Mouse (Mus musculus): ENCODE measurements around the gene Ube4a. TPM values are rescaled to one million over a fixed set of nuclear protein-coding genes. Genes with fewer than 3 reads are reported as not detected.

The Ube4a gene
- polyA plus RNA-seq, 1 experiment from 2014 or later = 18.6 TPM

DNA sequence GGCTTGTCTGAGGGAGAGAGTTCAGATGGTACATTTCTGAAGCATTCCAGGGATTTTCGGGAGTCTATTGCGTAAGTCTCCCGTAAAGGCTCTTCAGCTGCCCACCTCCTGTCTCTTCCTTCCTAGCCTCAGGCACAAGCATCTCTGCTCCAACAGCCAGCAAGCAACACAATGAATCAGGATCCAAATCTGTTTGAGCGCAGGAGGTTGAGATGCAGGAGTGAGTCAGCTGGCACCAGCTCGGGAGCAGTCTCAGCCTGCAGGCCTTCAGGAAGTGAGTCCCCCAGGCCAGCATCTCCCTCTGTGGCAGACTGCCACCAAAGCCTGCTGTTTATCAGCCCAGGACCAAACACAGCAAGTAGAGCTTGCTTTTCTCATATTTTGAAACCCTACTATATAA lies 60.4 kb downstream of the Ube4a start:
- DNase-seq (ENCODE audit: low spot score) = no peak

DNA sequence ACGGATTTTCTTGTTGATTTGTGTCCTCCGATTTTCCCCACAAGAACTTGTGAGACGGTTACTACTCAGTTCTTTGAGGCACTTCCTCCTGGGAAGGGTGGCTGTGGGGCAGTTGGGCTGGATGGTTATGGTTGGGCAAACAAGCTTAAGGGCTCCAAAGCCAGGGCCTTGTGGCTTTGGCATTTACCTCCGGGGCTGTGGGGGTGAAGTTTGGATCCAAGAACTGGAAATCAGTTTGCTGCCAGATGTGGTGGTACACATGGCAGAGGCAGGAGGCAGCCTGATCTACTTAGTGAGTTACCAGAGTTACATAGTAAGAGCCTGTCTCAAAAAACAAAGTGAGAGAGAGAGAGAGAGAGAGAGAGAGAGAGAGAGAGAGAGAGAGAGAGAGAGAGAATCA lies 61.5 kb downstream of the Ube4a start:
- no peak for DNase-seq (ENCODE audit: low spot score)

DNA sequence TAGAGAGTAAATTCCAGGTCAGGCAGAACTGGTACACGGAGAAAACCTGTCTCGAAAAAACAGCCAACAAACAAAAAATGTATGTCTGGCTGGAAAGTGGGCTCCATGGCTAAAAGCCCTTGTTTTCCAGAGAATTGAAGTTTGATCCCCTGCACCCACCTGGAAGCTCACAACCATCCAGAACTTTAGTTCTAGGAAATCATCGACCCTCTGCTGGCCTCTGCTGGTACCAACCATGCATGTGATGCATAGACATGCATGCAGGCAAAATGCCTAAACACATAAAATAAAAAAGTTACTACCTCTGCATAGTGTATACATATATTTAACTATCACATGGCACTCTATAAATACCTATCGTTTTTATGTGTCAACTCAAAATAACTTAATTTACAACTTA lies 65.0 kb downstream of the Ube4a start:
- no peak for DNase-seq (ENCODE audit: low spot score)

DNA sequence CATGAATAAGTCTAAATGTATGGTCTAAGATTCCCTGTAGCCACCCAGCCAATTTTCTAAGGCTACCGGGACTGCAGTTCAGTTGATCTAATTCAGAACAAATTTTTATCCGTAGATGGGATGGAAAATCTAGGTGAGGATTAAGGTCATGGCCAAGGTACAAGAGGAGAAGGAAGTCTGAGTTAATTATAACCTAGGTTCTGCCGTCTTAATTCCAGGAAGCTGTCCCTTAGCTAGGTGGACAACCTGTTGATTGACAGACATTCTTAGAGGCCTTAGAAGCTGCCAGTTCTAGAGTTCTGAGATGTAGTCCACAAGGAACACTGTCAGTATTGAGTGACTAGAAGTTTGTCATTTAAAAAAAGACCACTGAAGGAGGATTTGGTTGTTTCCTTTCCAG lies 65.7 kb downstream of the Ube4a start:
- no peak for DNase-seq (ENCODE audit: low spot score)

DNA sequence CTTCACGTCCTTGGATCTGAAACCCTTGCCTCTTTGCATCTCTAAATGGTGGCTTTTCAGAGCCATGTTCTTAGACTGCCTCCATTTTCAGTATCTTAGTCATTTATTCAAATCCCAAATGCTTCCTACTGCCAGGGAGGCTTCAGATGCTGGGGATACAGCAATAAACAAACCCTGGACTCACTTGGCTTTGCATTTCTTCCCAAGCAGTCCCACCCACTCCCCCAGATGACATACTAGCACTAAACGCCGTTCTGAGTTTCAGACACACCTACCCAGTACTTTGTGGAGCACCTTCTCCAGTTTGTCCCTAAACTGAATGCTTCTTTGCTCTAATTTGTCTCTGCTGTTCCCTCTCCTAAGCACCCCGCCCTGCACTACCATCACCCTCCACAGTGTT lies 68.4 kb downstream of the Ube4a start:
- DNase-seq (ENCODE audit: low spot score) = no peak

DNA sequence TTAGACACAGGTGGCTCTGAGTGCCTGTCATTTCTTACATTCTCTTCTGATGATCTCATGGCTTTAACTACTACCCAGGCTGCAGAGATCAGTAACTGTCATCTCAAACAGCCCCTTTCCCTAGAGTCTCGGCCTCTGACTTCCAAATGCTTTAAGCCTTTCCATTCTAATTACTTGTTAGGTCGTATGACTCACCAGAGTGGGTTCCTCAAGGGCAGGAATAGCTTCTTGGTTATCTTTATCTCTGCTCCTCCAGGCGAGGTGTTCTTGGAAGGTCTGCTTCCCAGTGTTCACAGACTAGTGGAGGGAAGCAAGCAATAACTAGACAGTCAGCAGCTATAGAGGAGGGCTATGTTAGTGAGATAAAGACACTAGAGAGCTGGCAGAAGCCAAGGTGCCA lies 72.7 kb downstream of the Ube4a start:
- no peak for DNase-seq (ENCODE audit: low spot score)

DNA sequence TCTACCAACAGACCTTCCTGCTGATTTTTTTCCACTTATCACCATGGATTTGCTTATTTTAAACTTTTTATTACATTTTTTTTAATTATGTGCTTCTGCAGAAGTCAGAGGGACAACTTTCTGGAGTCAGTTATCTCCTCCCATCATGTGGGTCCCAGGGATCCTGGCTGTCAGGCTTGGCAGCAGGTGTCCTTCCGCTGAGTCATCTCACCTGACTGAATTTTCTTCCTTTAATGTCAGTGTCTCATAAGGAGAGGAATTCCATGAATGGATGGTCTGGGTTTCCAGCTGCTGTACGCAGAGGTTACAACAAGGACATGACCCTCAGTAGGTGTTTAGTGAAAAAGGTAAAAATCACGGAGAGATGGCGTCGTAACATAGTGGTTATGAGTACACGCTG lies 74.2 kb downstream of the Ube4a start:
- DNase-seq (ENCODE audit: low spot score) = no peak

DNA sequence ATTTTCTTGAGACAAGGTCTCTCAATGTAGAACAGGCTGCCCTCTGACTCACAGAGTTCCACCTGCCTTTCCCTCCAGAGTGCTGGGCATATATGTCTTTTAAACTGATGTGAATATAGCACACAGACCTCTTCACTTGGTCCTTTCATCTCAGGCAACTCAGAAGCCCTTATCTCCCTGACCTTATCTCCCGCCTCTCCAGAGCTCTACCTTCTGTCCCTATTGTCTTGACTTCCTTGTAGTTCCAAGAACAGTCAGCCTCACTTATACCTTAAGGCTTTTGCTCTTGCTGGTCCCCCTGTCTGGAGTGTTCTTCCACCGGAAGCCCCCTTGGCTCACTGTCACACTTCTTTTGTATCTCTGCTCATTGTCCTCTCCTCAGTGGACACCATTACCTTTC lies 75.3 kb downstream of the Ube4a start:
- no peak for DNase-seq (ENCODE audit: low spot score)

DNA sequence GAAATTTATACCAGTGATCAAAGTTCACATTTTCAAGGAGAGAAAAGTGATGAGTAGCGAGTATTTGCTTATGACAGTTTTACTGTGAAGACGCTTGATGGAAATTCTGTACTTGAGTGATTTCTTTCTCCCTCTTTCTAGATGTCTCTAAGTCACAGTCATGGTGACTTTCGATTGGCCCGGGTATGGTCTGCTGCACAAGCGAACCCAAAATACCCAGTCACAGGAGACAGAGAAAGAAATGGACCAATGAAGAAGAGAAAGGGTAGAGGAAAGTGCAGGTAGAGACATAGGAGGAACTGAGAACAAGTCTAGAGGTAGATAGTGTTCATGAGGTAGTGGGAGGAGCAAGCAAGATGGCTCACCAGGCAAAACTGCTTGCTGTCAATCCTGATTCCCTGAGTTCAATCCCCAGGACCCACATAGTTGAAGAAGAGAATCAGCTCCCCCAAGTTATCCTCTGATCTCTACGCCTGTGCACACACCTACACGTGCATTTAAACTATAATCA lies 77.2 kb downstream of the Ube4a start:
- DNase-seq (ENCODE audit: low spot score) = no peak

DNA sequence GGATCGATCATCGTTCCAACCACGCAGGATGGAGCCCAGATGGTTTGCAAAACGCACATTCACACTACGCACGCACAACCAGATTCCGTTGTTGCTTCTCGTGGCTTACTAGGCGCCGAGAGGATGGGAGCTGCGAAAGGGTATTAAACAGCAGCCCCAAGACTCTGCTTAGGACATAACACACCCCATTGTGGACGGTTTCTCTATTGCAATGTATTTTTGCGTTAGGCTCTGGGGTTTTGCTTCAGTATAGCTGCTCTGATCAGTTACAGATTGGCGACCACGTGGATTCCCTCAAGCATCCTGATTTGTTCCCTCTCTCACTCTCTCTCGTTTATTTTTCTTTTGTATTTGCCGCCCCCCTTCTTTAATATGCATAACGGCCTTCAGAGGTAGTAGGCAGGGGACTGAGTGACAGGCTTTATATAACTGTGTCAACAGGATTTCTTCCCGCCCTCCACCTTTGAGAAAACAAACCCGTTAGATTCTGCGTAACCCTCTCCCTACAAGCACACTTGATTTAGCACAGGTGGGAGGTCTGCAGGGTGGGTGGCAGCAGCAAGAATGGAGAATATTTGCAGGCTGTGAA lies 82.3 kb downstream of the Ube4a start:
- peak; percentile 24 for DNase-seq (ENCODE audit: low spot score)

DNA sequence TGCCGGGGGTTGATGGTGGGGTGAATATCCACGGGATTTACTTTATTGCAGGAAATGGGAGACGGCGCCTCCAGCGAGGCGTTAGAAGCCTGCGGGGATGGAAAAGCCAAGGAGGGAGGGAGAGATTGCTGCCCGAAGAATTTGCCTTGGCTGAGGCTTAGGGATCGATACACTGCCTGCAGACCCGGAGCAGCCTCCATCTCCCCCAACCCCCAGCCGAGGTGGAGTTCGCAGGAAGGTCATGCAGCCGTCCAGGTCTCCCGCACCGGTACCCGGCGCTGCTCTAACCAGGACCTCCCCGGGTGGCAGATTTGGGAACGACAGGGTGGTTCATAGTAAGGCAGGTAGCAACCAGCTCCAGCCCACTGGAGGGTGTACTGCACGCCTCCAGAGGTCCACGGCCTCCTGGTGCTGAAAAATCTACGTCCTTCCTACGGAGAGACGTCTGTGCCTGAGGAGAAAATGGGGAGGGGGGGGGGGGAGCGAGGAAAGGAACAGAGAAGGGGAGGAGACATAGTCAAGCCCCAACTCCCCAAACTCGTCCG lies 82.9 kb downstream of the Ube4a start:
- DNase-seq (ENCODE audit: low spot score) = peak; percentile 74

DNA sequence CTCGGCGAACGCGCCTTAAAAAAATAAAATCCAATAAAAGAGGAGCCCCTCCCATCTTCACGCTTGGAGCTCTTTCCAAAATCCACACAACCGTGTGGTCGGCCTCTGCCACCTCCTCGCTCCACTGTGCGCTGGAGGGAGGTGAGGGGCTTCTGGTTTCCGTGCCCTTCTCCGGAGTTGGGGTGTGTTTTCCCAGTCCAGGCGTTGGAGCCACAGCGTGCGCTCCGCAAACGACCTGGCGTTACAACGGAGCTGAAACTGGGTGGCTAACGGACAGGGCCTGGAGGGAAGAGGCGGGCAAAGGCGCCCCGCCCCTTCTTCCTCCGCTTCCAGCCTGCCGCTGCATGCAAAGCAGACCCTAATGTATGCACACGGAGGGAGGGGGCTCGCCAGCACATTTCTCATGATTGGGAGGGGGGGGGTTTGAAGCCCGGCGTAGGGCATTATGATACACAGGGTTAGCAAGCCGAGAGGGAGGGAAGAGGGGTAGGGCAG lies 83.4 kb downstream of the Ube4a start:
- peak; percentile 73 for DNase-seq (ENCODE audit: low spot score)

DNA sequence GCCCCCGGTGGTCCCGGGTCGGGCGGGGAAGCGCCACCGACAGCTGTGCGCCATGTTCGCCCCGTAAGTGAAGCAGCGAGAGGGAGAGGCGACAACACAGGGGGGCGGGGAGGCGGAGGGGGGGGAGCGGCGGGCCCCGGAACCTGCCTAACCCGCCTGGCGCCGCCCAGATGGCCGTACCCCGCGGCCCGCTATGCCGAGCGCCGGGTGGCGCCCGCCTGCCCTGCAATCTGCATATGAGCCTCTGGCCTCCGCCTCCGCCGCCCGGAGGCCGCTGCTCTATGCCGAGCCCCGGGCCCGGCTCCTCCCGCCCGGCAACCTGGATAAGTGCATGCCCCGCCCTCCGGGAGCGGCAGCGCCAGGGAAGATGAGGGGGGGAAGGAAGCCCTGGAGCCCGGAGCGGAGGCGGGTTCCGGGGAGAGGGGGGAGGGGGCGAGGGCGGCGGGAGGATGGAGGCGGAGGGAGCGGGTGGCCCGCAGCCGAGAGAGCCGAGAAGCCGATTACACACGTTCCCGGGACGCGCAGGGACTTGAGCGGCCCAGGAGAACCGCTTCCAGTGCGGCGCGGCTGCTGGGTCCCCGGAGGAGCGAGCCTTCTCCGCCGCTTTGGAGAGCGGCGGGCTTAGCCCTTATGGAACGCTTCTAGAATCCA lies 84.1 kb downstream of the Ube4a start, which contains the start of gene Kmt2a:
TSS of gene Kmt2a (minus strand) at position 76 of the 651 bp plus-strand sequence.
- DNase-seq (ENCODE audit: low spot score) = peak; percentile 97

DNA sequence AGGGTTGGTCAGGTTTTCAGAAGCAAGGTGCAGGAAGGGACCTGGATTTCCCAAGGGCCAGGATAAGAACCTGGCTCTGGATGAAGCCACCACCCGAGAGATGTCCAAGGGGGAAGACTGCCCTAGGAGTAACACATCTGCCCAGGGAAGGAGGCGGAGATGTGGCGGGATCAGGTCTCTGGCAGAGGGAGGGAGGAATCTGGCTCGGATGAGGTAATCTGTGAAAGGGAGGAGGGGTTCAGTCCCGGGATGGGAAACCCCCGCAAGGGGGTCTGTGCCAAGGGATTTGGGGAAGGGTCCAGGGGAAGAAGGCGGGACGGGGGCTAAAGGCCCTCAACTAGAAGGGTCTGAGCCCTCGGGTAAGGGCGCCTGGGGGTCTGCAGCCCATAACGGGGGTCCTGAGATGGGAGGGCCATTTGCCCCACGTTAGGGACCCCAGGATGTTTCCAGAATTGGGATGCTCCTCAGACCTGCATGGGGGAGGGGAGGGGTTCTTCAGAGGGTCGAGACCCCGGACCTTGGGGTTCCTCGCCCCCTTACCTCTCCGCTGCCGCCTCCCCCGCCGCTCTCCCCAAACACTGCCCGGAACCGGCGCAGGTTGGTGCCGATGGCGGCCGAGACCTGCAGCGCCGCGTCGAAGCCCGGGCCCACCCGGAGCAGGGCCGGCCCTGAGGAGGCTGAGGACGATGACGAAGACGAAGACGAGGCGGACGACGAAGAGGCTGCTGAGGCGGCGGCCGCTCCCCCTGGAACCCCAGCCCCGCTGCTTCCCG lies 84.9 kb downstream of the Ube4a start:
- no peak for DNase-seq (ENCODE audit: low spot score)

DNA sequence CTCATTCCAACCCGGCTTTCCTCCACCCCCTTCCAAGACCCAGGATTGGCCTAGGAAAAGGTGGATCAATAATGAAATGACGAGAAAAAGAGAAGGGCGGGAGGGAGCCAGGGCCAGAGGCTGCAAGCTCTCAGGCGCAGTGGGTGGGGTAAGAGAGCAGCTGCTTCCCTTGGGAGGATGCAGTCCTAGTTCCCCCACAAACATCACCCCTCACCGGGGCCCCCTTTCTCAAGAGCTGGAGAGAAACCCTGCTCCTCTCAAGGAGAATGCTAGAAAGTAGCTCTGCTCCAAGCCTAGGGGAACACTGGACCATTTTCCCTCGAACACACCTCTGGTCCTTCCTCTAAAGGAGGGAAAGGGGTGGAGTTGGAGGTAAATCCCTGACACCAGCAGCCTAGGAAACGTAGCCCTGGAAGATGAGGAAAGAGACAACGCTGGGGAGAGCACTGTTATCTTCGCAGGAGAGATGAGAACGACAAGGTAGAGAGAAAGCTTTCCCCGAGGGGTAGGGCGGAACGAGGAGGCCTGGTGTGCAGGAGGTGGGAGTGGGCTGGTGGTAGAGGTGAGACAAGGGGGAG lies 85.6 kb downstream of the Ube4a start:
- DNase-seq (ENCODE audit: low spot score) = peak; percentile 56

DNA sequence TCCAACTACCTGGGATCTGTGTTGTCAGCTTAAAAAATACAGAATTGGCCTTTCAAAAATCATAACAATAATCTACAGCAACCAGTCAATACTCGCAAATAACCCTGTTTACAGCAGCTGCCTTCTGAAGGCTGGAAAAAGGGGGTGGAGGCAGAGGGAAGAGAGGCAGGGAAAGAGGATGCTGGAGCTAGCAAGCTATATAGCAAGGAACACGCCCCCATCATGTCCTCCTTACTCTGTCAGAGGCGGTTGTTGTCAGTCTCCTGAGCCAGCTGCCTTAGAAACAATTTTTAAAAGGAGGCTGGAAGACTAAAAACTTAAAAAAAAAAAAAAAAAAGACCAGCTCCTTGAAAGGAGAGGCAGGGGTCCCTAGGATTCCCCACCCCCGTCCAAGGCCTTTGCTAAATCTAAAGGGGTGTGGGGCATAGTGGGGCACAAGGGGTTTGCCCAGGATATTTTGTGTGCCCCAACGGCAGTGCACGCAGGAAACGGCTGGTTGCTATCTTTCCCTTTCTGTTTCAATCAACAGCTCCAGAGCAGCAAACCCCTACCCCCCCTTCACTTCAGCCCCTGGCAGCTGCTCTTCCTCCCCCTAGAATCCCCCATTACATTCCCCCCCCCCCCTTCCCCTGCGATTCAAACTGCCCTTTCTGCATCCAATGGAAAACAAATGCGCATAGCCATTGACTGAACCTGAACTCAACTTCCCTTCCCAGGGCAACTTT lies 86.5 kb downstream of the Ube4a start:
- DNase-seq (ENCODE audit: low spot score) = peak; percentile 60

DNA sequence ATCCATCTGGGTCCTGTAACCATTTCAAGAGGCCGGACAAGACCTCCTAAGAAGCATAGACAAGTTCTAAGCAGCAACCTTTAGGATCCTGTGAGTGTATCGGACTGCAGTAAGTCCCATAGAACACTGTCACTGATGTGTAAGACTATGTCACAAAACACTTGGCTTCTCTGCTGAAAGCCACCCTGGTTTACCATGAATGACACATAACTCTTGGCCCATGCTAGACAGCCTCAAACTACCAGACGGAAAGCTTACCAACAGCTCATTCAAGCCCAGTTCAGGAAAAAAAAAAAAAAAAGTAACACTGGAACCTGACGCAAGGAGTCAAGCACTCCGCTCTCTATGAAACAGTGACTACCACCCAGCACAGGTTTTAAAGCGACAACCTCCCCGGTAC lies 87.7 kb downstream of the Ube4a start:
- no peak for DNase-seq (ENCODE audit: low spot score)

DNA sequence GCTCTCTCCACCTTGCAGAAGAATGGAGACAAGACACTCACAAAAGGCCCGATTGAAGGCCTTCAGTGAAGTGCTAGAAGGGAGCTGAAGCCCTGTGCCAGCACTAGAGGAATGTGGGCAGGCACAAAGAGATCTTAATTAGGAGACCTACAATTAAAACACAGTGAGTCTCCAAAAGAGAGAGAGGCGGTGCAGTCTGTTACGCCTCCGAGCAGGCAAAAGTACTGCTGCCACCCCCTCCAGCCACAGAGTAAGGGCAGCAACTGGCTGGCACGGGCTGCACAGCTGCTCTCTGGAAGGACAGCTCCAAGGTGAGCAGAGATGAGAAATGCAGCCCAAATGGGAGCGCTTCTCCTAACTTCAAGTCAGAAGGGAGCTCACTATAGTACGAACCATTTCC lies 89.9 kb downstream of the Ube4a start:
- DNase-seq (ENCODE audit: low spot score) = no peak

DNA sequence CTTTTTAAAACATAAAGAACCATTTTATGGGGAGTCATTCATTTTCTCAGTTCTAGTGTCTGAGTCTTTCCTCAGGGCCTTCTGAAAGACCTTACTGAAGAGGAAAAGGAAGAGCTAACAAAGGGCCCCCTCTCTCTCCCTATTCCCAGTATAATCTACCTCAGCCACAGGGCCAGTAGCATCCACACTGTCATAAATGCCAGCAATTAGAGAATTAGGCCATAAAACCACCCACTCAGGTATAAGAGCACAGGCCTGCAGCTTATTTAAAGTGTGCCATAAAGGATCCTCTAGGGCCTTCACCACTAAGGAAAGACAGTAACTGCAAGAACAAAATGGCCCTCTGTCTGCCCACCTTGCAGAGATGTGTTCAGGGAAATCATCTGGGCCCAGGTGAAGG lies 91.2 kb downstream of the Ube4a start:
- DNase-seq (ENCODE audit: low spot score) = no peak

DNA sequence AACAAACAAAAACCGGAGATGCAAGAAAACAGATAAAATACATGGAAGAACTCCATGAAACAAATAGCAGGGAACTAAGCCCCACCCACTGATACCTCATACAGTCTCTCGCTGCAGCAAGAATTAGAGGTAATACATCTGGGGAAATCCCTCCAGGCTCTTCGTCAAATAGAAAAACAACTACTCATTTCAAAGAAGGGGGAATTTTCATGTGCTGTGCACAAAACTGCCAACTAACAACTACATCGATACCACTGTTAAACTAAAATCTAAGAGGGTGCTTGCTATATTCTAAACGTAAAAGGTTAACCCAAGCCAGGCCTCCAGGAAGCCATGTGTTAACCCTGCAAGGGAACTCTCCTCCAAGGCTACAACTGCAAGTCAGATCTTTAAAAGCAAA lies 91.7 kb downstream of the Ube4a start:
- no peak for DNase-seq (ENCODE audit: low spot score)

Measured in thymus, postnatal 0 days (tissue).